In the genomic region with DNA sequence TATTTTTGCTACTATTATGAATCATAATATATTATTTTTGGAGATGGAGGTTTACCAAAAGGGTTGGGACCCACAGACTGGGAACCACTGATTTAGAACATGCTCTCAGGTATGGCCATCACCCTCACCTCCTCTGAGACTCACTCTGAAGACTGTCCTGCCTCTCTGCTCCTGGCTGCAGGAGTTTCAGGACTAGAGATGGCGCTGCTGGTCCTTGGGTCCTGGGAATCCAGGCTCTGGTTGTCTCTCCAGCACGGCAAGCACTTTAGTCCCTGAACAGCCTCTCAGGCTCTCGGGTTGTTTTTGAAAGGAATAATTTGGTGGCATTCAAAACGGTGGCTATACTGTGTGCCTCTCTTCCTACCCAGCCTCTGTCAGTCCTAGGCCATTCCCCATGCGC, we compare ENCODE assay signal across 12 mouse cellular contexts. TPM values are rescaled to one million over a fixed set of nuclear protein-coding genes. Genes with fewer than 3 reads are reported as not detected.
DNase-seq lines count a peak whose midpoint lies in the region; ATAC-seq and TF ChIP-seq lines count a peak whose summit lies in the region.
"Had no signal": no experiment of that assay in that cellular context is flagged by ENCODE, and none has a peak within 500 bp of the region (broad histone marks: within the 10 kb centered on the region; RNA-seq: fewer than 3 reads in every experiment).

No protein-coding gene starts in this region.

- H3K27ac ChIP-seq in layer of hippocampus, adult 2 months: no peak overlapping the region
- H3K27ac ChIP-seq: stomach, embryonic 15.5 days had no signal

- TF ChIP-seq CTCF in layer of hippocampus, adult 2 months (conservative IDR thresholded peaks at IDR 0.05): peak; percentile 62

- no peak for ATAC-seq in activated CD4-positive, CD25-positive, alpha-beta regulatory T cell, adult 4 months

- peak; percentile 36 for DNase-seq in embryo, embryonic 10 days (ENCODE audit: low spot score)
- no peak for DNase-seq in embryo, embryonic 10.5 days (ENCODE audit: low spot score)
- no peak for DNase-seq in layer of hippocampus, adult 2 months (ENCODE audit: low spot score in 2 of 2)
- no peak for DNase-seq in layer of hippocampus, postnatal 14 days (ENCODE audit: low spot score in 2 of 2)
- DNase-seq in adrenal gland, postnatal 10 days: peak; percentile 57
- peak; percentile 60 for DNase-seq in lung, postnatal 10 days
- no peak for DNase-seq in right cerebral cortex, postnatal 14 days
- DNase-seq: gastrocnemius, postnatal 10 days; left cerebral cortex, postnatal 4 days had no signal

- H3K4me3 ChIP-seq in layer of hippocampus, adult 2 months: no peak overlapping the region
- H3K4me3 ChIP-seq: erythroblast, embryonic 14.5 days; stomach, embryonic 15.5 days had no signal

RNA-seq across cellular contexts. Expression of a gene that starts 22.1 kb away (rescaled TPM):
- 10 to 100 TPM; 93.4 to 95.1 TPM for total RNA-seq in layer of hippocampus, adult 2 months (2021)
- total RNA-seq in layer of hippocampus, postnatal 14 days (2021): 100 to 1,000 TPM in 1 of 2 experiments, 10 to 100 TPM in 1; 98.9 to 106 TPM
- total RNA-seq in adrenal gland, postnatal 10 days (2021): 10 to 100 TPM; 66.8 to 81.0 TPM
- 100 to 1,000 TPM; 132 to 145 TPM for polyA plus RNA-seq in activated CD4-positive, CD25-positive, alpha-beta regulatory T cell, adult 4 months (2017; shearing (Covaris generic))

RNA-seq across cellular contexts. Expression of a gene that starts 42.3 kb away (rescaled TPM):
- 10 to 100 TPM; 56.1 to 63.4 TPM for total RNA-seq in layer of hippocampus, adult 2 months (2021)
- total RNA-seq in layer of hippocampus, postnatal 14 days (2021): 10 to 100 TPM; 52.2 to 56.5 TPM
- total RNA-seq in adrenal gland, postnatal 10 days (2021): 10 to 100 TPM; 43.8 to 46.8 TPM
- polyA plus RNA-seq in activated CD4-positive, CD25-positive, alpha-beta regulatory T cell, adult 4 months (2017; shearing (Covaris generic)): 100 to 1,000 TPM in 1 of 2 experiments, 10 to 100 TPM in 1; 98.8 to 108 TPM

RNA-seq across cellular contexts. Expression of a gene that starts 43.2 kb away (rescaled TPM):
- 1 to 10 TPM; 6.7 to 7.9 TPM for total RNA-seq in layer of hippocampus, adult 2 months (2021)
- total RNA-seq in layer of hippocampus, postnatal 14 days (2021): 10 to 100 TPM in 1 of 2 experiments, 1 to 10 TPM in 1; 9.7 to 10.6 TPM
- 10 to 100 TPM; 18.5 to 18.7 TPM for total RNA-seq in adrenal gland, postnatal 10 days (2021)
- polyA plus RNA-seq in activated CD4-positive, CD25-positive, alpha-beta regulatory T cell, adult 4 months (2017; shearing (Covaris generic)): 10 to 100 TPM; 25.8 to 62.2 TPM

RNA-seq across cellular contexts. Expression of a gene that starts 48.4 kb away (rescaled TPM):
- total RNA-seq in layer of hippocampus, adult 2 months (2021): not detected
- total RNA-seq in layer of hippocampus, postnatal 14 days (2021): not detected
- not detected for total RNA-seq in adrenal gland, postnatal 10 days (2021)
- polyA plus RNA-seq in activated CD4-positive, CD25-positive, alpha-beta regulatory T cell, adult 4 months (2017; shearing (Covaris generic)): not detected
- total RNA-seq: gastrocnemius, postnatal 10 days; left cerebral cortex, postnatal 4 days had no signal
- polyA plus RNA-seq: erythroblast, embryonic 14.5 days; stomach, embryonic 15.5 days had no signal

RNA-seq across cellular contexts. Expression of a gene that starts 49.2 kb away (rescaled TPM):
- not detected for total RNA-seq in layer of hippocampus, adult 2 months (2021)
- not detected for total RNA-seq in layer of hippocampus, postnatal 14 days (2021)
- total RNA-seq in adrenal gland, postnatal 10 days (2021): not detected
- under 1 TPM; 0.46 to 0.51 TPM for polyA plus RNA-seq in activated CD4-positive, CD25-positive, alpha-beta regulatory T cell, adult 4 months (2017; shearing (Covaris generic))
- total RNA-seq: gastrocnemius, postnatal 10 days had no signal
- polyA plus RNA-seq: erythroblast, embryonic 14.5 days; stomach, embryonic 15.5 days had no signal

Comparison
In these comparisons a context has a peak if more than half of its experiments do, and no peak if none do; other contexts are left out.
1. DNase-seq: peak in embryo, embryonic 10 days (single experiment), adrenal gland, postnatal 10 days (single experiment) and lung, postnatal 10 days (single experiment); none in embryo, embryonic 10.5 days (single experiment), layer of hippocampus, adult 2 months (0 of 2), layer of hippocampus, postnatal 14 days (0 of 2) and right cerebral cortex, postnatal 14 days (single experiment).